Mouse (Mus musculus): ENCODE measurements around the gene Gpx3. TPM values are rescaled to one million over a fixed set of nuclear protein-coding genes. Genes with fewer than 3 reads are reported as not detected.
A peak's percentile ranks its signal among the peaks of the same experiment; 100 is the strongest.
"Not testable (repeated sequence)": the region's sequence is repeated elsewhere in the genome, so short reads cannot be mapped to it uniquely, and the experiment has no call there.

Gpx3 gene
- polyA plus RNA-seq, 1 experiment from 2014 or later = 101 TPM

- peak overlapping the region; percentile 75 for H3K4me3 ChIP-seq (ENCODE audit: low read length)
- peak overlapping the region; percentile 72 for H3K9ac ChIP-seq (ENCODE audit: low read depth, low read length)
- peaks cover 6% of the 10 kb centered on the region; the same call in 1 of the 2 replicates for H3K4me1 ChIP-seq (ENCODE audit: control insufficient read depth, insufficient read depth, low read length)
- under 1% methylated on average over 59 of the region's 59 CpGs for WGBS
- H3K36me3 ChIP-seq (ENCODE audit: control insufficient read depth, insufficient read depth, low read length) = no peaks in the 10 kb centered on the region
- peak overlapping the region; percentile 60 for H3K4me2 ChIP-seq (replicated peaks; ENCODE audit: low read depth, low read length)
- H3K27ac ChIP-seq (ENCODE audit: low read depth, low read length) = peak overlapping the region; percentile 60; the same call in 1 of the 2 replicates
- peak; percentile 99 for ATAC-seq (ENCODE audit: low FRiP score, low TSS enrichment)
- no peaks in the 10 kb centered on the region for H3K27me3 ChIP-seq (ENCODE audit: control insufficient read depth, insufficient read depth, low read length)
- no peaks in the 10 kb centered on the region for H3K9me3 ChIP-seq (ENCODE audit: control insufficient read depth, low read length)
Observed at GRCm38 (mm10) chr11:54955735-54956480, 53.7 kb downstream of the Gpx3 start.

GRCm38 (mm10) chr11:54956912-54957311, 54.7 kb downstream of the Gpx3 start:
- 70% methylated on average over 7 of the region's 7 CpGs for WGBS
- ATAC-seq (ENCODE audit: low FRiP score, low TSS enrichment) = no peak

GRCm38 (mm10) chr11:54957708-54958107, 55.5 kb downstream of the Gpx3 start:
- ATAC-seq (ENCODE audit: low FRiP score, low TSS enrichment); H3K4me2 ChIP-seq (replicated peaks; ENCODE audit: low read depth, low read length); H3K36me3 ChIP-seq (ENCODE audit: control insufficient read depth, insufficient read depth, low read length); H3K9ac ChIP-seq (ENCODE audit: low read depth, low read length); H3K4me3 ChIP-seq (ENCODE audit: low read length); H3K9me3 ChIP-seq (ENCODE audit: control insufficient read depth, low read length); H3K27me3 ChIP-seq (ENCODE audit: control insufficient read depth, insufficient read depth, low read length); H3K27ac ChIP-seq (ENCODE audit: low read depth, low read length): not testable (repeated sequence)
- 85% methylated on average over 3 of the region's 3 CpGs for WGBS
- H3K4me1 ChIP-seq (ENCODE audit: control insufficient read depth, insufficient read depth, low read length) = peaks cover 11% of the 10 kb centered on the region; the same call in 1 of the 2 replicates

More at GRCm38 (mm10) chr11:54956912-54957311, 54.7 kb downstream of the Gpx3 start:
- no peaks in the 10 kb centered on the region for H3K27me3 ChIP-seq (ENCODE audit: control insufficient read depth, insufficient read depth, low read length)
- no peak overlapping the region for H3K4me3 ChIP-seq (ENCODE audit: low read length)
- H3K27ac ChIP-seq (ENCODE audit: low read depth, low read length) = no peak overlapping the region
- peaks cover 10% of the 10 kb centered on the region; the same call in 1 of the 2 replicates for H3K4me1 ChIP-seq (ENCODE audit: control insufficient read depth, insufficient read depth, low read length)
- no peak overlapping the region for H3K4me2 ChIP-seq (replicated peaks; ENCODE audit: low read depth, low read length)
- H3K36me3 ChIP-seq (ENCODE audit: control insufficient read depth, insufficient read depth, low read length) = no peaks in the 10 kb centered on the region
- H3K9me3 ChIP-seq (ENCODE audit: control insufficient read depth, low read length) = no peaks in the 10 kb centered on the region
- H3K9ac ChIP-seq (ENCODE audit: low read depth, low read length) = no peak overlapping the region

- H3K9me3 ChIP-seq (ENCODE audit: control insufficient read depth, low read length) = no peaks in the 10 kb centered on the region
- ATAC-seq (ENCODE audit: low FRiP score, low TSS enrichment) = no peak
- H3K36me3 ChIP-seq (ENCODE audit: control insufficient read depth, insufficient read depth, low read length) = no peaks in the 10 kb centered on the region
- H3K4me1 ChIP-seq (ENCODE audit: control insufficient read depth, insufficient read depth, low read length) = peaks cover 11% of the 10 kb centered on the region; the same call in 1 of the 2 replicates
- WGBS = 53% methylated on average over 3 of the region's 3 CpGs
- H3K4me2 ChIP-seq (replicated peaks; ENCODE audit: low read depth, low read length) = no peak overlapping the region
- no peak overlapping the region for H3K27ac ChIP-seq (ENCODE audit: low read depth, low read length)
- H3K9ac ChIP-seq (ENCODE audit: low read depth, low read length) = no peak overlapping the region
- H3K4me3 ChIP-seq (ENCODE audit: low read length) = no peak overlapping the region
- H3K27me3 ChIP-seq (ENCODE audit: control insufficient read depth, insufficient read depth, low read length) = no peaks in the 10 kb centered on the region
Observed at GRCm38 (mm10) chr11:54958571-54959073, 56.4 kb downstream of the Gpx3 start.

Other genes with a start within 250 kb of the Gpx3 start
- 59.3 and 110 TPM in 2 replicates for gene Cdc42se2, start 114.8 kb upstream of the Gpx3 start, polyA plus RNA-seq (2014; fragmentation: Nextera tagmentation; extraction: Ambion mirVana)
- 6.7 and 9.6 TPM in 2 replicates for gene Lyrm7, start 41.5 kb upstream of the Gpx3 start, polyA plus RNA-seq (2014; fragmentation: Nextera tagmentation; extraction: Ambion mirVana)
- gene Hint1, start 36.1 kb upstream of the Gpx3 start, polyA plus RNA-seq (2014; fragmentation: Nextera tagmentation; extraction: Ambion mirVana) = 720 and 912 TPM in 2 replicates
- gene Tnip1, start 60.5 kb downstream of the Gpx3 start, polyA plus RNA-seq (2014; fragmentation: Nextera tagmentation; extraction: Ambion mirVana) = 12.3 and 14.8 TPM in 2 replicates
- 125 and 174 TPM in 2 replicates for gene Anxa6, start 131.0 kb downstream of the Gpx3 start, polyA plus RNA-seq (2014; fragmentation: Nextera tagmentation; extraction: Ambion mirVana)
- 3.5 and 3.6 TPM in 2 replicates for gene Ccdc69, start 175.7 kb downstream of the Gpx3 start, polyA plus RNA-seq (2014; fragmentation: Nextera tagmentation; extraction: Ambion mirVana)
- 27.3 and 33.6 TPM in 2 replicates for gene Gm2a, start 195.7 kb downstream of the Gpx3 start, polyA plus RNA-seq (2014; fragmentation: Nextera tagmentation; extraction: Ambion mirVana)
- not detected in 2 replicates for gene Slc36a3, start 249.3 kb downstream of the Gpx3 start, polyA plus RNA-seq (2014; fragmentation: Nextera tagmentation; extraction: Ambion mirVana)

All from kidney, embryonic 14.5 days (tissue).